ENCODE assay signal across 8 mouse cellular contexts in the genomic region with DNA sequence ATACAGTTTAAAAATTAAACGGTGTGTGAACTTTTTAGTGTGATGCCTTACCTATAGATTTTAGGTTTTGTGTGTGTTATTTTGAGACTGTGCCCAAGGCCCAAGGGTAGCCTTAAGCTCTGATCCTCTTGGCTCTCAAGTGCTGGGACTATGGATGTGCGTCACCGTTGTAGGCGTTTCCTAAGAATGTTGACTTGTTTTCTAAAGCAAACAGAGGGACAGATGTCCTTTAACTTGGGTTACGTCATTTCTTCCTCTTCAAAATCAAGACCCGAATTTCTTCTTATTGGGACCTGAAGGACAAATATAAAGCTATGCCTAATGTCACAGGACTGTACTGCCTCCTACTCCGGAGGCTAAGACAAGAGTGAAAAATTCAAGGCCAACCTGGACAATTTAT. TPM values are rescaled to one million over a fixed set of nuclear protein-coding genes. Genes with fewer than 3 reads are reported as not detected.
DNase-seq lines count a peak whose midpoint lies in the region; ATAC-seq and TF ChIP-seq lines count a peak whose summit lies in the region.

A gene (plus strand): TSS at position 229 of the 400 bp plus-strand sequence.

- ATAC-seq in embryonic facial prominence, embryonic 15.5 days (ENCODE audit: insufficient number of reproducible peaks, low FRiP score, low TSS enrichment, low read depth): no peak
- ATAC-seq in heart, postnatal 0 days (ENCODE audit: insufficient read depth, low read depth): no peak
- no peak for ATAC-seq in neural tube, embryonic 14.5 days (ENCODE audit: low read depth)

- no peak within 1 kb of the TSS for H3K27ac ChIP-seq in thymus, adult 2 months (ENCODE audit: control insufficient read depth, insufficient read depth, low read length)
- peak within 1 kb of the TSS; percentile 81 for H3K27ac ChIP-seq in embryonic facial prominence, embryonic 15.5 days (replicated peaks)
- H3K27ac ChIP-seq in heart, postnatal 0 days (ENCODE audit: low read depth): peak within 1 kb of the TSS; percentile 83
- peak within 1 kb of the TSS; percentile 85 for H3K27ac ChIP-seq in neural tube, embryonic 14.5 days (ENCODE audit: low read depth, low read length)

- WGBS in thymus, adult 2 months: 97% methylated on average over 7 of the region's 7 CpGs
- WGBS in embryonic facial prominence, embryonic 15.5 days: 94% methylated on average over 7 of the region's 7 CpGs
- WGBS in heart, postnatal 0 days: 92% methylated on average over 7 of the region's 7 CpGs
- WGBS in neural tube, embryonic 14.5 days: 97% methylated on average over 7 of the region's 7 CpGs

- peak within 1 kb of the TSS; percentile 68 for H3K4me2 ChIP-seq in embryonic facial prominence, embryonic 15.5 days (replicated peaks)
- H3K4me2 ChIP-seq in heart, postnatal 0 days (ENCODE audit: low read depth, low read length): peak within 1 kb of the TSS; percentile 73
- peak within 1 kb of the TSS; percentile 73 for H3K4me2 ChIP-seq in neural tube, embryonic 14.5 days (ENCODE audit: low read depth, low read length)

- H3K27me3 ChIP-seq in thymus, adult 2 months (ENCODE audit: control insufficient read depth, insufficient read depth, low read length): no peaks in the 10 kb centered on the region
- no peaks in the 10 kb centered on the region for H3K27me3 ChIP-seq in embryonic facial prominence, embryonic 15.5 days
- 0 out of 2 replicates have a peak, but pooled peaks cover 6% of the 10 kb centered on the region for H3K27me3 ChIP-seq in heart, postnatal 0 days (ENCODE audit: control insufficient read depth, insufficient read depth, low read length)
- H3K27me3 ChIP-seq in neural tube, embryonic 14.5 days (ENCODE audit: control insufficient read depth, insufficient read depth, low read length): no peaks in the 10 kb centered on the region

- no peak for DNase-seq in thymus, adult 2 months
- DNase-seq in thymus, adult 18-20 months: no peak
- DNase-seq in heart, postnatal 0 days (ENCODE audit: low spot score): no peak
- DNase-seq in left cerebral cortex, postnatal 4 days: no peak
- DNase-seq in thymus, postnatal 4 days: no peak
- no peak for DNase-seq in c-Kit-positive CD71-positive TER-119-positive erythroid progenitor cells, embryonic 14.5 days (ENCODE audit: low spot score)

- TF ChIP-seq EP300 in heart, postnatal 0 days (IDR thresholded peaks at IDR 0.05; ENCODE audit: low read depth): no peak

- no peaks in the 10 kb centered on the region for H3K9me3 ChIP-seq in embryonic facial prominence, embryonic 15.5 days (replicated peaks)
- no peaks in the 10 kb centered on the region for H3K9me3 ChIP-seq in heart, postnatal 0 days (replicated peaks; ENCODE audit: control insufficient read depth, low read length)
- H3K9me3 ChIP-seq in neural tube, embryonic 14.5 days (ENCODE audit: control insufficient read depth, low read length): no peaks in the 10 kb centered on the region

- intact Hi-C loops in left cerebral cortex, postnatal 4 days (cut with DNase I): no loop called here

- no peak for TF ChIP-seq CTCF in thymus, adult 2 months (IDR thresholded peaks at IDR 0.05; ENCODE audit: borderline replicate concordance, control insufficient read depth, extremely low read depth, insufficient read depth, low read length, poor library complexity)
- TF ChIP-seq CTCF in heart, postnatal 0 days (IDR thresholded peaks at IDR 0.05; ENCODE audit: low read depth): no peak

- peak within 1 kb of the TSS; percentile 67 for H3K4me3 ChIP-seq in thymus, adult 2 months (ENCODE audit: control insufficient read depth, insufficient read depth, low read length)
- peak within 1 kb of the TSS; percentile 83 for H3K4me3 ChIP-seq in embryonic facial prominence, embryonic 15.5 days (replicated peaks)
- peak within 1 kb of the TSS; percentile 97 for H3K4me3 ChIP-seq in heart, postnatal 0 days (ENCODE audit: low read depth, low read length)
- peak within 1 kb of the TSS; percentile 73 for H3K4me3 ChIP-seq in neural tube, embryonic 14.5 days (ENCODE audit: low read depth, low read length)

- H3K36me3 ChIP-seq in thymus, adult 2 months (ENCODE audit: control insufficient read depth, insufficient read depth, low read length): no peaks in the 10 kb centered on the region
- H3K36me3 ChIP-seq in embryonic facial prominence, embryonic 15.5 days: peaks cover 7% of the 10 kb centered on the region; the same call in 1 of the 2 replicates
- H3K36me3 ChIP-seq in heart, postnatal 0 days (replicated peaks; ENCODE audit: control insufficient read depth, insufficient read depth, low read length): peaks cover 10% of the 10 kb centered on the region
- peaks cover 10% of the 10 kb centered on the region for H3K36me3 ChIP-seq in neural tube, embryonic 14.5 days (ENCODE audit: control insufficient read depth, insufficient read depth, low read length)

- peaks cover 10% of the 10 kb centered on the region for H3K4me1 ChIP-seq in thymus, adult 2 months (replicated peaks; ENCODE audit: control insufficient read depth, insufficient read depth, low read length)
- peaks cover 21% of the 10 kb centered on the region for H3K4me1 ChIP-seq in embryonic facial prominence, embryonic 15.5 days
- peaks cover 8% of the 10 kb centered on the region for H3K4me1 ChIP-seq in heart, postnatal 0 days (ENCODE audit: control insufficient read depth, insufficient read depth)
- H3K4me1 ChIP-seq in neural tube, embryonic 14.5 days (ENCODE audit: control insufficient read depth, insufficient read depth, low read length): peaks cover 19% of the 10 kb centered on the region

- no peak for TF ChIP-seq POLR2A in thymus, adult 2 months (IDR thresholded peaks at IDR 0.05; ENCODE audit: control insufficient read depth, extremely low read depth, insufficient read depth, low read length, poor library complexity)

- peak within 1 kb of the TSS; percentile 58 for H3K9ac ChIP-seq in embryonic facial prominence, embryonic 15.5 days
- peak within 1 kb of the TSS; percentile 82 for H3K9ac ChIP-seq in heart, postnatal 0 days (replicated peaks; ENCODE audit: low read depth, low read length)
- peak within 1 kb of the TSS; percentile 74 for H3K9ac ChIP-seq in neural tube, embryonic 14.5 days (replicated peaks; ENCODE audit: low read depth, low read length)

RNA-seq across cellular contexts. Expression of the gene that starts here (rescaled TPM):
- polyA plus RNA-seq in thymus, adult 2 months (2012; rRNA removed): 27.4 and 29.5 TPM in 2 replicates
- 46.8 and 58.1 TPM in 2 replicates for polyA plus RNA-seq in embryonic facial prominence, embryonic 15.5 days (2015; fragmentation: Nextera tagmentation; extraction: Ambion mirVana)
- total RNA-seq in heart, postnatal 0 days (2014; rRNA removed; ENCODE audit: low replicate concordance): 35.1 and 38.9 TPM in 2 replicates
- 22.3 and 25.6 TPM in 2 replicates for polyA plus RNA-seq in heart, postnatal 0 days (2015; fragmentation: Nextera tagmentation; extraction: Ambion mirVana)
- 100 to 1,000 TPM in 1 of 2 experiments, 10 to 100 TPM in 1; 98.4 to 108 TPM for total RNA-seq in left cerebral cortex, postnatal 4 days (2021)
- 76.4 and 93.5 TPM in 2 replicates for polyA plus RNA-seq in neural tube, embryonic 14.5 days (2014; fragmentation: Nextera tagmentation; extraction: Ambion mirVana)
